Mouse (Mus musculus) T-helper 2 cell (primary cell): ENCODE results near the gene Stox2.

Experiments
- in situ Hi-C: fragments of 300-600 bp; cut with MboI, MseI; formaldehyde crosslinking; loops from one replicate; pipeline ENCODE4 v1.15.1; 2025; ENCODE audit warnings: high pct_unique_total_duplicates

The Stox2 gene

GRCm38 (mm10) chr8:47191444-47192365 lies 254.5 kb downstream of the Stox2 start:
- in situ Hi-C loops: no loop called here

DNA sequence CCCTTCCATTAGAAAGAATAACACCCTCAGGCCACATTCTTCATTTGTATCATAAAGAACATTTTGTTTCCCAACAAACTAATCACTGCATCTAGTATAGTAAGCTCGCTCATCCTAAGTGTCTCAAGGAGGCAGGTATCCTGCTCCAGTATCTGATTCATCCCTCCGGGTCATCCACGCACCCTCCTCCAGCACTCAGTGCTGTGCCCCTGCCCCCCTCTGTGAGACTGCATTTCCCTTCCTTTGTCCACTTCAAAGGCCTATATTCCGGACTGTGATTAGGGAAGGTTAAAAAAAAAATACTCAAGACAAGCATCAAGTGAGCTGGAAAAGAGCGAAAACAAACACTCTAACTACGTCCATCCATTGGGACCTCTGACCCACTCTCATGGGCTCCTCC lies 260.8 kb downstream of the Stox2 start:
- in situ Hi-C loops: no loop called here

GRCm38 (mm10) chr8:47182771-47183558 lies 263.2 kb downstream of the Stox2 start:
- in situ Hi-C loops: no loop called here

- in situ Hi-C loops: no loop called here
Observed at GRCm38 (mm10) chr8:47182292-47182691, 263.9 kb downstream of the Stox2 start.

DNA sequence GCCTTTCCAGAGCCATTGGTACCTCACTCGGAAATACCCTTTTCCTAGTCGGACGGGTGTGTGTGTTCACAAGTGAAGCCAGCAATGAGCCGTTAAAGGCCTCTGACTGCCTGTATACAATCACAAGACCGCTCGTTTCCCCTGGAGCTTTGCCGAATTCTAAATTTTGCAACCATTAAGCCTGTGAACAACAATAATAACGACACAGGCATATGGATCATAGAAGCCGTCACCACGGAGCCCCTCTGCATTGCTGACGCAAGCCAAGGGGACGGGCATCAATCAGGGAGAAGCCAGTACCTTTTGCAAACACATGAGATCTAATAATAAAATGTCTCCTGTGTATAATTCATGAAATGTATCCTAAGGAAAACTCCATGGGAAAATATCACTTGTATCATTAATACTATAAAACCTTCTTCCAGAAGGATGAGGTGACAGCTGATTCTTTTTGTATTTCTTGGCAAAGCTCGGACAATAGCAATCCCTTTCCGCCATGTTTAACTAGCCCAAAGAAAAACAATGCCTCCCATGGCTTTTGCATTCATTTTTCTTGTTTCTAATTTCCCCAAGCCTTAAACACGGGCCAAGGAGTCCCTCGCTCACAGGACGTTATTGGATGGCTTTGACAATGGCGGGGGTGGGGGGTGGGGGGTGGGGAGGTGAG lies 265.0 kb downstream of the Stox2 start:
- in situ Hi-C loops: no loop called here

DNA sequence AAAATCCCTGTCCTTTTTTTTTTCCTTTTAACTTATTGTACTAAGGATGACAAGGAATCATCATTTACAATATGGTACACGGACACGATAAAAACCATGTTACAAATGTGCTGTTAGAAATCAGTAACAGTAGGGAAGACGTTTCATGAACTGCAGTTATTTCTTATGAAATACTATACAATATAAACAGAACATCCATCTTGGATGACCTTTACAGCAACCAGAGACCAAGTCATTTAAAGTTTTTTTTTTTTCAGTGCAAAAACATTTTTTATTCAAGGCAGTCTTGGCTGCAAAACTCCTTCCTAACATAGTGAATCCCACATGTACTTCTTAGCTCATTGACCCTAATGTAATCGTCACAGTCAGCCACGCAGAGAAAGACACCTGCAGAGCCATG lies 266.0 kb downstream of the Stox2 start:
- in situ Hi-C loops: no loop called here

- in situ Hi-C loops: no loop called here
Observed at GRCm38 (mm10) chr8:47178785-47179184, 267.4 kb downstream of the Stox2 start.

DNA sequence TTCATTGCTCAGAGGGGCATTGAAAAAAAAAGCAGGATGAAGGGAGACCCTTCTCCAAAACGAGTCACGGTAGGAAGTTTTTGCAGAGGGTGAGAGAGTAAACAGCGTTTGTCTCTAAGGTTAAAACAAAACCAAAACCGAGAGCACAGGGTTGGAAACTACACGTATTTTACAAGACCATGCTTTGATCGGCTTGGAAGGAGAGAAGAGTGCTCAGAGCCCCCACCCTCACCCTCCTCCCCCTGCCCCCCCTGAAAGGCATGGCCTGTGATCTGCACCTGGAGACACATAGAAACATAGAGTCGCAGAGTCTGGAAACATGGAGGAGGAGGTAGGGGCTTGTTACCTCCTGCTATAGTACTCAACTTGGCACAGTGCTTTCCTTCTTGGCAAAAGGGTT lies 272.3 kb downstream of the Stox2 start:
- in situ Hi-C loops: no loop called here

DNA sequence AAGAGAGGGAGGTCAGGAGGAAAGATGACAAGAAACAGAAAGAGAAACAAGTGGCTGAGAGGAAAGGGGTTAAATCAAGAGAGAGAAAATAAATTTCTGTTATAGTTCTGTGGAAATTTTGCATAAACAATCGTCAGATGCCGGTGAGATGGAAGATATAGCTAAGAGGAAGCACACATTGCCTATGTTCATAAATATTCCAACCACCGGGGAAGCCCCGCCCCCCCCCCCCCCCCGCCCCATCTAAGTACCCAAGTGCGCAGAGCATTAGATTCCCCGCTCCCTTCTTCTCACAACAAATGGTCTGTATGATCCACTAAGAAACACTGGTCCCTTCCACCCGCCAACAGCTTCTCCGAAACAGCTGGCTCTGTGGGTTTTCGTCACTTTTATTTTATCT lies 273.3 kb downstream of the Stox2 start:
- in situ Hi-C loops: no loop called here

DNA sequence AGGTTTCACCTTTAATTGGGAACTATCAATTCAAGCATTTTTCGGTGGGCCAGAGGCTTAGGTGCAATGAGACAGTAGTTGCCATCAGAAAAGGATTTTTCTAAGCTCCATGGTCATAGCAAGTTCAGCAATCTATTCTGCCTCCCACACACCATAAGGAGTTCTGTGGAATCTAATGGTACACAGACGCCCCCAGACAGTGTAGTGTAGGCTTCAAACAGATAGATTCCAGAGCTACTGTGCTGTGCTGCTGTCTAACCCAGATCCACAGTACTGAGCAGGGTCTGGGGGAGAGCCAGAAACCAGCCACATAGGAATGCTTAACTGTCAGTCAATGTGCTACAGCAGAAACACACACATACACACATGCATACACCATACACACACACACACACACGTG lies 285.5 kb downstream of the Stox2 start:
- in situ Hi-C loops: no loop called here

DNA sequence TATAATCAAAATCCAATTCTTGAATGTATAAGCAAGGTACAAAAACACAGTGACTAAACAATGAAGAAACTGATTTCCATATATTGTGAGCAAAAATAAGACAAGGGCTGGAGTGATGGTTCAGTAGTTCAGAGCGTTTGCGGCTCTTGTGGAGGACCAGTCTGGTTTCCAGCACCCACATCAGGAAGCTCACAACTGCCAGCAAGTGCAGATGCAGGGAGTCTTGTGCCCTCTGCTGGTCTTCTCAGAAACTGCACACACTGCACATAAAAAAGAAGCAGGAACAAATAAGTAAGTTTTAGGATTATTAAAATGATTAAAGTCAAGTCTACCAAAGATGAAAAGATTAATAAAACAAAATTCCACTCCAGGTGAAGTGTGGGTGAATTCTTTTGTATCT lies 291.6 kb downstream of the Stox2 start:
- in situ Hi-C loops: no loop called here

DNA sequence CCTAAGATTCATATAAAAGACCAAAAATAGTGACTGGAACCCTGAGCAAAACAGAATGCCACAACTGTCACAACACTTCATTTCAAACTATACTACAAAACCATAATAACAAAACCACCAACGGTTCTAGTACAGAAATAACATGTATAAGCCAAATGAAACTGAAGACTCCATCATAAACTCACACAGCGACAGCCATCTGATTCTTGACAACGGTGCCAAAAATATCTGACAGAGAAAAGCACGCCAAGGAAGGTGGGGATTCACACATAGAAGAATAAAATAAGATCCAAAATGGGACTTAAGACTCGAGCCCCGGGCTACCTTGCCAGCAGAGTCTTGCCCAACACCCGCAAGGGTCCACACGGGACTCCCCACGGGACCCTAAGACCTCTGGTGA lies 300.9 kb downstream of the Stox2 start:
- in situ Hi-C loops: no loop called here

- in situ Hi-C loops: no loop called here
Observed at GRCm38 (mm10) chr8:47136047-47136446, 310.1 kb downstream of the Stox2 start.

GRCm38 (mm10) chr8:47135586-47135985 lies 310.6 kb downstream of the Stox2 start:
- in situ Hi-C loops: no loop called here

- in situ Hi-C loops: no loop called here
Observed at GRCm38 (mm10) chr8:47134736-47135135, 311.4 kb downstream of the Stox2 start.

DNA sequence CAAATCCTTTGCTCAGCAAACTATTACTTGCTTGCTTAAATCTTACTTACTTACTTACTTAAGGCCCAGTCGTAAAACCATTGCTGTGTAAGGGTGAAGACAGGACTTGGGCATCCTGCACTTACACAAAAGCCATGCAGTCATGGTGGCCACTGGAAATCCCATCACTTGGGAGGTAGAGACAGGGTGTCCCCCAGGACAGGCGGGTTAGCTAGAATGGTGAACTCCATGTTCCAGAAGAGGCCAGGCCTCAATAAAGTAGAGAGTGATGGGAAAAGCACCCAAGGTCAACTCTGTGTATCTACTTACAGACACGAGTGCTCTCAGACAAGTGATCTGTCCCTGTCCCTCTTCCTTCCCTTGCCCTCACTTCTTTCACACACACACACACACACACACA lies 312.8 kb downstream of the Stox2 start:
- in situ Hi-C loops: no loop called here
